Mouse (Mus musculus): ENCODE results near the gene Arhgap45.
"Not testable (repeated sequence)": the region's sequence is repeated elsewhere in the genome, so short reads cannot be mapped to it uniquely, and the experiment has no call there.

Arhgap45 gene

DNA sequence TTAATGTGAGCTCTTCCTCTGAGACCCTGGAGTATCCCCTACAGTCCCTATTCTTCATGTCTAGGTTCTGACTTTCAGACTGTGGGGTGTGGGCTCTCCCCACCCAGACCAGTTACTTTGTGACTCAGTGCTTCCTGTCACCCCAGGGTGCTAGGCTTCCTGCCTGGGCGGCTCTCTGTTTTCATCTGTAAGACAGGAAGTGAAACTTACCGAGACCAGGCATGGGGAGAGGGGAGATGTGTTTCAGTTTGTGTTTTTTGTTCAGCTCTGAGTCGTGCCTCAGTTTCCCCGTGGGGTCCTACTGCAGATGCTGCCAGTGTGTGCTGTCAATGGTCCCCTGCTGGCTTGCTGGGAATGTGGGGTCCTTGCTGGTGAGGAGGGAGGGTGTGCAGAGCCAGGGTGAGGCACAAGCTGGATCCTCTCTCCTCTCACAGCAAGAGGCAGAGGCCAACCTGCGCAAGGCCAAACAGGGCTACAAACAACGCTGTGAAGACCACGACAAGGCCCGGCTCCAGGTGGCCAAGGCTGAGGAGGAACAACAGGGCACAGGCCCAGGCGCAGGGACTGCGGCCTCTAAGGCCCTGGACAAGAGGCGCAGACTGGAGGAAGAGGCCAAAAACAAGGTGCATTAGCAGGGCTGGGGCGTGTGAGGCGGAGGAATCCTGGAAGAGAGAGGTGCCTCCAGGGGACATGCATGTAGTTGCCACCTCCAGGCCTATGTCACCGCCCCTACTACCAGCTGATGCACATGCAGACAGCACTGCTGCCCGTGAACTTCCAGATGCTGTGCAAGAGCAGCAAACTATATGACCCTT lies 8.0 kb downstream of the Arhgap45 start:
- in situ Hi-C loops (cut with MboI; ENCODE audit: low pct_unique_long_range_greater_than_20kb in 1 of 2, low sequenced_read_pairs in 2 of 2, unreplicated experiment in 1 of 2), result no loop called here

DNA sequence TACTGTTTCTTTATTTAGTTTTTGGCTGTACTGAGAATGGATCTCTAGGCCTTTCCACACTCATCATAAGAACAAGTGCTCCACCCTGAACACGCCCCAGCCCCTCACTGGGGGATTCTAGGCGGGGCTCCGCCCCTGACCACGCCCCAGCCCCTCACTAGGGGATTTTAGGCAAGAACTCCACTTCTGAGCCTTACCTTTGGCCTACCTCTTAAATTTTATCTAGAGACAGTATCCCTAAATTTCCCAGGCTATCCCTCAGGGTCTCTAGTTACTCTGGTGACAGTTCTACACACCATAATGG lies 8.5 kb downstream of the Arhgap45 start:
- in situ Hi-C loops (cut with MboI; ENCODE audit: low pct_unique_long_range_greater_than_20kb in 1 of 2, low sequenced_read_pairs in 2 of 2, unreplicated experiment in 1 of 2), result no loop called here

DNA sequence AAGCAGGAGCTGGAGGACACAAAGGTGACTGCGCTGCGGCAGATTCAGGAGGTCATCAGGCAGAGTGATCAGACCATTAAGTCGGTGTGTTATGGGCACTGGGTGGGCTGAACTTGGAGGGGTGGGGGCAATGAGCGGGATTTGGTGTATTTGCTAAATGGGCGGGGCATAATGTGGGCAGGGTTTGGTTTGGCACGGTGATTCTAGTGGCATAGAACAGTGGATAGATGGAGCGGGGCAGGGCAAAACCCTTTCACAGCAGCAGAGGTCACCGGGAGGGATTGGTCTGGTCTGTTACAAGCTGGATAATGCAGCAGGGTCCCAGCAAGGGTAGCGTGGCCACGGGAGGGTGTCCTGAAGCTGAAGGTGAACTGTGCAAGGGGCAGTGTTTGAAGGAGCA lies 9.0 kb downstream of the Arhgap45 start:
- in situ Hi-C loops (cut with MboI; ENCODE audit: low pct_unique_long_range_greater_than_20kb in 1 of 2, low sequenced_read_pairs in 2 of 2, unreplicated experiment in 1 of 2), result no loop called here

DNA sequence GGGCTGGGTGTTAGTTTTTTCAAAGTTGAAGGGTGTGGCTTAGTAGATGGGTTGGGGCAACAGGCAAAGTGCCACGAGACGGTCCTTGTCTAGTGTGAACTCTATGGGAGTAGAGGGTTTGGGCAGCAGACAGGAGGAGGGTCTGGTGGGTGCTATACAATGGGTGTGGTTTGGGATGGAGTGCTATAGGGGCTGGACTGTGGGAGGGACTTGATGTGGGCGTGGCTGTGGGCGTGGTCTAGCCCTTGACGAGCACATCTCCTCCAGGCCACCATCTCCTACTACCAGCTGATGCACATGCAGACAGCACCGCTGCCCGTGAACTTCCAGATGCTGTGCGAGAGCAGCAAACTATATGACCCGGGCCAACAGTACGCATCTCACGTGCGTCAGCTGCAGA lies 9.4 kb downstream of the Arhgap45 start:
- in situ Hi-C loops (cut with MboI; ENCODE audit: low pct_unique_long_range_greater_than_20kb in 1 of 2, low sequenced_read_pairs in 2 of 2, unreplicated experiment in 1 of 2), result no loop called here

DNA sequence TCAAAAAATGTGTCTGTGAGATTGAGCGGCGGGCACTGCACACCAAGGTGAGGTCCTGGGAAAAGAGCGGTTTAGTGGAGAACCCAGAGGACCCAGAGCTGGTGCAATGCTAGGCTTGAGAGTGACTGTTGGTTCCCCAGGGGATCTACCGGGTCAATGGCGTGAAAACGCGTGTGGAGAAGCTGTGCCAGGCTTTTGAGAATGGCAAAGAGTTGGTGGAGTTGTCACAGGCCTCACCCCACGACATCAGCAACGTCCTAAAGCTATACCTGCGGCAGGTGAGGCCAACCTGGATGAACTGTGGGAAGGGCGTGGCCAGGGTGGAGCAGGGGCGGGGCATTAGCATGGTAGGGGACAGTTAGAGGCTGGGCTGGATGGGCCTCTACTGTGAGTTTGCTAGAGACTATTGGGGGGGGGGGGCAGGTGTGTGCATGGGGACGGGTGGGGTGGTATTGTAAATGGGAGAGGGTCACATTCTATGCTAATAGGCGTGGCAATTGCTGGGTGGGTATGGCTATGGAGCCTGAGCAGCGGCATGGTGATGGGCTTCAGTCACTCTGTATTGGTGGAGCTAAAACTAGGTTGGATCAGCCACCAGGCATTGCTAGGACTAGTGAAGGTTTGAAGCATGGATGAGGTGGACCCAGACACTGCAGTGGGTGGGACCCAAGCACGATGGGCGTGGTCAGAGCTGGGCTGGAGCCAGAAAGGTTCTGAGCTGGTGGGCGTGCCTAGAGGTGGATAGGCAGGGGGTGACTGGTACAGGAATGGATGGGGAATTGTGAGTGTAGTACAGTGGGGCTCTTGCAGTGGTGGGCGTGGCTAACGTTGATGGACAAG lies 11.4 kb downstream of the Arhgap45 start:
- in situ Hi-C loops (cut with MboI; ENCODE audit: low pct_unique_long_range_greater_than_20kb in 1 of 2, low sequenced_read_pairs in 2 of 2, unreplicated experiment in 1 of 2), result no loop called here

DNA sequence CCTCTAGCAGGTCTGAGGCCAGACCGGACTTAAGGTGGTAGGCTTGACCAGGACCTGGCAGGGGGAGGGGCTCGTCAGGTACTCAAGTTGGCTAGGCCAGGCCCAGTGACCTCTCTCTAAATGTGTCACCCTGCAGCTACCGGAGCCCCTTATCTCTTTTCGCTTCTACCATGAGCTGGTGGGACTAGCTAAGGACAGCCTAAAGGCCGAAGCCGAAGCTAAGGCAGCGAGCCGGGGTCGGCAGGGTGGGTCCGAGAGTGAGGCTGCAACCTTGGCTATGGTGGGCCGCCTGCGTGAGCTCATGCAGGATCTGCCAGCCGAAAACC lies 12.0 kb downstream of the Arhgap45 start:
- in situ Hi-C loops (cut with MboI; ENCODE audit: low pct_unique_long_range_greater_than_20kb in 1 of 2, low sequenced_read_pairs in 2 of 2, unreplicated experiment in 1 of 2), result no loop called here

DNA sequence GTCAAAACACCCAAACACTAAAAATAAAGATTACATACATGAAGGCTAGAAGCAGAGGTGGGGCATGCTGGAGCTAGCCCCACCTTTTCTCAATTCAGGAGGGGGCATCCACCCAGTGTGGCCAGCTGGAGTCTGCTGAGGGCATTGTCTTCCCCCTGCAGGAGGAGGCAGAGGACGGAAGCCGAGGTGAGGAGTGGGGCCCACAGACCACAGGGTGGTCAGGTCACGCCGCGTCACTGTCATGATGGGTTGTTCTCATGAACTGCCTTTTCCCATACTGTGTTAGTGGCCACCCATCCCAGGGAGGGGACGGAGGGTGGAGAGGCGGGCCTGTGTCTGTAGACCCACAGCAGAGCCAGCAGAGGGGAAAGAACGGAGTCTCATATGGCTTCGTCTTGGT lies 13.7 kb downstream of the Arhgap45 start:
- in situ Hi-C loops (cut with MboI; ENCODE audit: low pct_unique_long_range_greater_than_20kb in 1 of 2, low sequenced_read_pairs in 2 of 2, unreplicated experiment in 1 of 2), result no loop called here

DNA sequence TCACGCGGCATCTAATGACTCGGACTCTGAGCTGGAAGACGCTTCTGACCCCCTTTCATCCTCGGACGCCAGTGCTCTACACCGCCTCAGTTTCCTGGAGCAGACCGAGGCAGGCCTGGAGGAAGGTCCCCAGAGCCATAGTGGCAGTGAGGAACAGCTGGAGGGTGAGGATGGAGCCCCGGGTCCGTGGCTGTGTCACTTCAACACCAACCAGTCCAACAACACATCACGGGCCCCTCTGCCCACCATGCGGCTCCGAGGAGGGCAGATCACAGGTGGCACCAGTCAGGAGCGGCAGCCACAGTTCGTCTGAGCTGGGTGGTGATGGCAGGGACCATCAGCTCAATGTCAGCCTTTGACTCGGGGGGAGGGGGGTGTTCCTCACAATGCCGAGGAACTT lies 14.3 kb downstream of the Arhgap45 start:
- in situ Hi-C loops (cut with MboI; ENCODE audit: low pct_unique_long_range_greater_than_20kb in 1 of 2, low sequenced_read_pairs in 2 of 2, unreplicated experiment in 1 of 2), result no loop called here

DNA sequence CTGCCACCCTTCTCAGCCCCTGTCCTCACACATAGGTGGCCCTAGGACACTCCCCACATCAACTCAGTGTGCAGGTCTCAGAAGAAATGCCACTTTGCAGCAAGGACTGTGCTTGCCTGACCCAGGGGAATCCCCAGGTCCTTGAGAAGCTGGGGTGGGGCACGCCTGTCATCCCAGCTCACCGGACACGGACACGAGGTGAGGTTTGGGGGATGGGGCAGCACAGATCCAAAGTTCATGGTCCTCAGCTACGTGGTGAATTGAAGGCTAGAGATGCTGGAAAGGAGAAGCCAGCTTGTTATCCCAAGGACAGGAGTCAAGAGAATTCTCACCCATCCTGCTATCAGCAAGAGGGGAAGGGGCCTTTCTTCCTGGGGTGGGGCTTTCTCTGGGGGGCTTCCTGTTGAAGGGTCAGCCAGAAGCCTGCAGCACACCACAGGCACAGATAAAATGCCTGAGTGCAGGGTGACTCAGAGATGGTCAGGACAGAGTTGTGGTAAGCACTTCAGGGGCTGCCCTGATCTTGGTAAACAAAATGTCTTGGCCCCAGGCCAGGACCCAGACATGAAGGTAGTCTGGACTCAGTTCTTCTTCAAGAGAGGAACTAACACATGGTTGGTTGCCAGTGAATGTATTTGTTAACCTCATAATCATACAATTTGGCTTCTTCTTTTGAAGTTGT lies 16.5 kb downstream of the Arhgap45 start:
- in situ Hi-C loops (cut with MboI; ENCODE audit: low pct_unique_long_range_greater_than_20kb in 1 of 2, low sequenced_read_pairs in 2 of 2, unreplicated experiment in 1 of 2), result no loop called here

DNA sequence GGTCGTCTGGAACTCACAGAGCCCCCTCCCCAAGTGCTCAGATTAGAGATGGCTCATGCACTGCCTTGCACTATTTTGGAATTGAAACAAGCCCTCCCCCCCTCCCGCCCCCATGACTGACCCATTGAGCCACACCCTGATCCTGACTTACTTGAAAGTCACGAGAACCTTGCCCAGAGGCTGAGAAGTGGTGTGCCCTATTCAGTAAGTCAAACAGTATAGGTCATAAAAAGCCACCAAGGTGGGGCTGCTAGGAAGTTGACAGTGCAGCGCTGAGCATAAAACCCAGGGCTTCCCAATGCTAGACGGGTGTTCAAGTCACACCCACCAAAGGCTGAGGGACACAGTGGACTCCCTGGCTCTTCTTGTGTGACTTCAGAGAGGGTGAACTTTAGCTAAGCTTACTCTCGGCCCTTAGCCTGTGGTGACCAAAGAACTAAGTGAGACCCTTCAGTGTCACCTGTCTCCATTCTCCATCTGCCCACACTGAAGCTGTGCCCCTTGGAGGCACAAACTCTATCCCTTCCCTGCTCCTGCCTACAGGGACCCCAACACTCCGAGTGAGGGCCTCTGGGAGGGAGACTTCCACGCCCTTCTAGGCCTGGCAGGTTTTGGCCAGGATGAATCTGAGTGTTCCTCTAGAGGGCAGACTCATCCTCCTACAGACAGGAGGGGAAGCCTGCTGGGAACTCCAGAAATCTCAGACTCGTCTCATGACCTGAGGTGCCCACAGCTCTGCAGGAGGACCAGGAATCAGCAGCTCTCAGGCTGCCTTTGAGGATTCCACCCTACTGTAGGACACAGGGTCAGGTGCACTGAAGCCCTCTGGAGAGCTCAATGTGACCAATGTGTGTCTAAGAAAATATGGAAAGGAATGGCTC lies 17.3 kb downstream of the Arhgap45 start:
- in situ Hi-C loops (cut with MboI; ENCODE audit: low pct_unique_long_range_greater_than_20kb in 1 of 2, low sequenced_read_pairs in 2 of 2, unreplicated experiment in 1 of 2), result no loop called here

DNA sequence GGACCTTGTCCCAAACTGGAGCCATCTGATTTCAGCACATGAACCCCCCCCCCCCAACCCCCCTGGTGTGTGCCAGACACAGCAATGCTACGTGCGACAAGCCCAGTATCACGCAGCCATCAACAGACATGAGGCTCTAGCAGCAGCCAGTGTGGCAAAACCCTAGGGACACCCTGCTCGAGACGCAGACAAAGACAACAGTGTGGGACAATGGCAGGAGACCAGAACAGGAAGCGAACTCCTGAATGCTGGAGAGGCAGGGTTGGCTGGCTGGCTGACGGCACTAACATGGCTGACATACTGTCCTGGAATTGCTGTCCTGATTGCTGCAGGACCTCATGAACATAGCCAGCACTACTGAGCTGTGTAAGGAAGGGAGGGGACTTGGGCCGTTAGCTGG lies 18.7 kb downstream of the Arhgap45 start:
- in situ Hi-C loops (cut with MboI; ENCODE audit: low pct_unique_long_range_greater_than_20kb in 1 of 2, low sequenced_read_pairs in 2 of 2, unreplicated experiment in 1 of 2), result no loop called here

DNA sequence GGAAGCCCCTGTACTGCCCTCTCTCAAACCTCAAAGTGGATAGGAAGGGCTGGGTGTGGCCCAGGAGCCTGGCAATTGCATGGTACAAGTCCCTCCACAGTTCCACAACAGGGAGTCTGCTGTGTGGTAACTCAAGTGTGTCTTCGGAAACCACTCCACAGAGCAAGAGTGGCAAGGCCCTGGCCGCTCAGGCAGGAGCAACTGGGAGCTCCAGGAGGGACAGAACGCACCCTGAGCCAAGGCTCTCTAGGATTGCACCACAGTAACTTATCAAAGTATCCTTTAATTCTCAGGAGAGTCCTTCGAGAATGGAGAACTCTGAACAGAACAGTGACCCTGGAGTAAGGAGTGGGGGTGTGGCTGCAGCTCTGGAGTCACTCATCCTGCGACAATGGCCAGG lies 19.2 kb downstream of the Arhgap45 start:
- in situ Hi-C loops (cut with MboI; ENCODE audit: low pct_unique_long_range_greater_than_20kb in 1 of 2, low sequenced_read_pairs in 2 of 2, unreplicated experiment in 1 of 2), result no loop called here

DNA sequence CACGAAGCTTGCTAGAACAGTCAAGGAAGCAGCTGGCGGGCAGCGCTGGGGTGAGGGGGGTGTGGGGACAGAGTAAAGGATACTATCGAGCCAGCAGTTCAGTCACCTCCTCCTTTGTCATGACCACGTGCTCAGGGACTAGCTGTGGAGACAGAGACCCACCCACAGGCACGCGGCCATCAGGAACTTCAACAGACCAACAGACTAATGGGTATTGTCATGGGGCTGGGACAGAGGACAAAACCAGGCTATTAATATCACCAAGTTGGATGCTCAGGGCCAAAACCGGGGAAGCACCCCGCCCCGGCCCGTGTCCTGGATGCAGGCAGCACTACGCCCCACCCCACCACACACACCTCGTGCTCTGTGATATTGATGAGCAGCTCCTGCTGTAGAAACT lies 20.4 kb downstream of the Arhgap45 start:
- in situ Hi-C loops (cut with MboI; ENCODE audit: low pct_unique_long_range_greater_than_20kb in 1 of 2, low sequenced_read_pairs in 2 of 2, unreplicated experiment in 1 of 2), result no loop called here

DNA sequence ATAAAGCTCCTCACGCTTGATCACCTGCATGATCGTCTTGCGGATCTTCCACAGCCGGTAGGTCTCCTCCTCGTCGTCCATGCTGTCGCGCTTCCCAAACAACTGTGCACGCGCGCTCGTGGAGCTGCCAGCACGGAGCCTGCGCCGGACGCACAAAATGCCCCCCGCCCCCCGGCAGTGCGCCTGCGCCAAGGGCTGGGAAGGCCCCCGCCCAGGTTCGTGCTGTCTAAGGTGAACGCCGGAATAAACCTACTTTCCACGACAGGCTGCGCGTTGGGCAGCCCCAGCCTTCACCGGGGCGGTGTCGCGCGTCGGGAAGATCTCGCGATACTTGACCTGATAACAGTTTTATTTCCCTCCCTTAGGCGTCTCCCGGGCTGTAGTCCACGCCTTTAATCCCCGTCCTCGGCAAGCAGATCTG lies 23.1 kb downstream of the Arhgap45 start, which contains the start of gene Polr2e:
Gene Polr2e, minus strand, starts transcription at position 237 of the 421 bp plus-strand sequence.
- in situ Hi-C loops (cut with MboI; ENCODE audit: low pct_unique_long_range_greater_than_20kb in 1 of 2, low sequenced_read_pairs in 2 of 2, unreplicated experiment in 1 of 2), result no loop called here

DNA sequence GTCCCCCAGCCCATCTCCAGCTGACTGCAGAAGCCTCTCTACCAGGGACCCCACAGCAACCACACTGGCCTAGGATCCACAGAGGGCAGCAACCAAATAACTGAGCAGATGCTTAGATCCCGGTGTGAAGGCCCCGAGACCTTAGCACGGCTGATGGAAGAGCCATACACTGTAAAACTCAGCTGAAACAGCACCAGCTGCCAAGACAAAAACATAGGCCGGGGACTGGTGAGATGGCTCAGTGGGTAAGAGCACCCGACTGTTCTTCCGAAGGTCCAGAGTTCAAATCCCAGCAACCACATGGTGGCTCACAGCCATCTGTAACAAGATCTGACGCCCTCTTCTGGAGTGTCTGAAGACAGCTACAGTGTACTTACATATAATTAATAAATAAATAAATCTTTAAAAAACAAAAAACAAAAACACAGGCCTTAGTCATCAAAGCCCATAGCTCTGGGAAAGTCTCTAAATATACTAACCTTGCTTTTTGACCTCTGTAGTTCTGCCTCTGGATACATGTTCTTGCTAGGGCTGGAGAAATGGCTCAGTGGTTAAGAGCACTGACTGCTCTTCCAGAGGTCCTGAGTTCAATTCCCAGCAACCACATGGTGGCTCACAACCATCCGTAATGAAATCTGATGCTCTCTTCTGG lies 25.1 kb downstream of the Arhgap45 start:
- in situ Hi-C loops (cut with MboI; ENCODE audit: low pct_unique_long_range_greater_than_20kb in 1 of 2, low sequenced_read_pairs in 2 of 2, unreplicated experiment in 1 of 2), result not testable (repeated sequence)

DNA sequence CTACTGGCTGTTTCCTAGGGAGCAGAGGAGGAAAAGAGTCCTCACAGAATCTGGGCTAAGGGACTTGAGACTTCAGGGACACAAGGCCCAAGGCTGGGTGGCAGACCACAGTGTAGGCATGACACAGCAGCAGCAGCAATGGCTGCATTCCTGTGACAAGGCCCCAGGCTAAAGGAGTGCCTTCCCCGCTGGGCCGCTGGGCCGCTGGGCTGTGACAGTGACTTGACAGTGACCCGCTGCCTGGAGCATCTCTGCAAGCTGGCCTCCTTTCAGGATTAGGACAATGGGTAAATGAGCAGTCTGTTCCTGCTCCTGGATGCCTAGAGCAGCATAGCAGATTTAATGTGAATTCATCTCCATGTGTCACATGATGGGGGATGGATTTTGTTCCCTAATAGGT lies 27.6 kb downstream of the Arhgap45 start:
- in situ Hi-C loops (cut with MboI; ENCODE audit: low pct_unique_long_range_greater_than_20kb in 1 of 2, low sequenced_read_pairs in 2 of 2, unreplicated experiment in 1 of 2), result no loop called here

DNA sequence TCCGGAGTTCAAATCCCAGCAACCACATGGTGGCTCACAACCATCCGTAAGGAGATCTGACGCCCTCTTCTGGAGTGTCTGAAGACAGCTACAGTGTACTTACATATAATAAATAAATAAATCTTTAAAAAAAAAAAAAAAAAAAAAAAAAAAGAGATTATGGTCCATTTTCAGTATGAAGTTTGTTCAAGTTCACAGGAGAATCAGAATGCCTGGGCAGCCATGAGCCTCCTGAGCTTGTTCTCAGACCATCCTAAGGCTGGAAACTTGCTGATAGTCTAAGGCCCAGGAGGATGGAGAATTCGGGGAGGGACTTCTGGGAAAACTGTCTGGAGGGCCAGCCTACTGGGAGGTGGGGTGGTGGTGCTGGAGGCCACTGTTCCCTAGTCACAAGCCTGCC lies 28.9 kb downstream of the Arhgap45 start:
- in situ Hi-C loops (cut with MboI; ENCODE audit: low pct_unique_long_range_greater_than_20kb in 1 of 2, low sequenced_read_pairs in 2 of 2, unreplicated experiment in 1 of 2), result not testable (repeated sequence)

DNA sequence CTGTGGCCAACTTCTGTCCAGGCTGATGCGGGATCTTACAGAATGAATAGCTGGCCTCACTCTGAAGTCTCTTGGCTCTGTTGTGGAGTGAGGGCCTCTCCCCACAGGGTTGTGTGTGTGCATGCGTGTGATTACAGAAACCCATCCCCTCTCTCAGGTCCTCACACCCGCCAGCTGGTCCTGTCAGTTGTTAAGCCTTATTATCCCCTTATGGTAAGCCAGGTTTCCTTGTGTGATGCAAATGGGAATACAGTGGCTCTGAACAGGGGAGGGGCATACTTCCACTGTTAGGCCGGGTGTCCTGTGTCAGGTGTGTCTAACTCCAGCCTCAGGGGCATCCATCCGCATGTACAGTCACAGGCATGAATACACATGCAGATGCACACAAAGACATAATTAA lies 29.3 kb downstream of the Arhgap45 start:
- in situ Hi-C loops (cut with MboI; ENCODE audit: low pct_unique_long_range_greater_than_20kb in 1 of 2, low sequenced_read_pairs in 2 of 2, unreplicated experiment in 1 of 2), result no loop called here
